Mouse (Mus musculus): ENCODE measurements at regions not wholly inside any gene's neighbourhood (a gene's known extent, or its start where the extent isn't known, plus 50 kb on each side); places are given as distances from the start of the nearest gene placed in this dataset.

DNA sequence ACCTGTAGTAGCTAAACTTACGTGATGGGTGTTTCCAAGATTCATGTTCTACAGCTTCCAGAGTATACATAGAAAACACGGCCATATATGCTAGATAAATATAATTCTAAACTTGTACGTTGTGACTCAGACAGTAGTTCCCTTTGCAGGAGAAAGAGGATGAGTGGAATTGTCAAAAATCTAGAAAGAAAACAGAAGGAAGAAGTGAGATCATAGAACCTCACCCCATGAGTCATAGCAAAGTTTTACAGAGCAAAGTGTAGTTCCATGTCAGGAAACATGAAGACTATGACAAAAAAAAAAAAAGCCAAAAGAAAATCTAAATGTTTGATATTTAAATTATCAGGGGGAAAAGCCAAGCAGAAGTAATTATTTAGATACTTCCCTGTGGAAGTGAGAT is 87.5 kb upstream of the Klf6 start:
- TF ChIP-seq CTCF (IDR thresholded peaks at IDR 0.05; ENCODE audit: low read depth, low read length) (no peak), POLR2A (IDR thresholded peaks at IDR 0.05; ENCODE audit: borderline replicate concordance, low read depth, low read length) (no peak)

DNA sequence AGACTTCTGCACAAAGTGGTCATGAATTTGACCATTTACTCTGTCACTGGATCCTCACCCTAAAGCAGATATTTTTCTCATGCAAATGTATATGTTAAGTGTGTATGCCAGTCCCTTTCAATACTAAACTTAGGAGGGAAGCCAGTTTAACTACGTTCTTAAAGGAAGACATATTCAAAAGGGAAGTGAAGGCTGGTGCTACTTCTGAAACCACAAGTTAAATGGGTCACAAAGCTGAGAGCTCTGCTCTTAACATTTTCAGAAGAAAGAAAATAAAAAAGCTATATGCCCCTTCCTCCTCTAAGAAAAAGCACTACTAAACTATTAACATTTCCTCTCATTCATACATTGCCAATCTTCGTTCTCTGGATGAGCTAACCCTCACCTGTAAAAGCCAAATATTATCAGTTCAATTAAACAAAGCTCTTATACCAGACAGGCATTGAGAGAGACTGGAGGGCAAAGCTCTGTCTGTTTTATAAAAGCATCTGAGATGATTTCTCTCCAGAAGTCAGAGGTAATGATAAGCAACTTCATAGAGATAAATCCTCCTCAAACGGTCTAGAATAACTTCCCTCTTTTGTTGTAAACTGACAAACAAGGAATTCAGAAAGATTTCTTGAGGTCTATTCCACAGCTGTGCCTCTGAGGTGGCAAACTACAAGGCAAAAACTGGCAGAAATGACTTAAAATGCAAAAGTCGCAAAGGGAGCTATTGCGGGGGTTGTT is 82.7 kb upstream of the Klf6 start:
- H3K4me1 ChIP-seq (ENCODE audit: control insufficient read depth, insufficient read depth, low read length), result peaks cover 22% of the 10 kb centered on the region
- peak overlapping the region; percentile 92 for H3K27ac ChIP-seq (ENCODE audit: insufficient read depth, low read depth, low read length)
- H3K4me3 ChIP-seq (ENCODE audit: insufficient read depth, low read length), result no peak overlapping the region
- TF ChIP-seq CTCF (IDR thresholded peaks at IDR 0.05; ENCODE audit: low read depth, low read length) (no peak), POLR2A (IDR thresholded peaks at IDR 0.05; ENCODE audit: borderline replicate concordance, low read depth, low read length) (no peak)

More for the DNA sequence above, 87.5 kb upstream of the Klf6 start:
- H3K27ac ChIP-seq (ENCODE audit: insufficient read depth, low read depth, low read length), result peak overlapping the region; percentile 42; the same call in 1 of the 2 replicates
- no peak overlapping the region for H3K4me3 ChIP-seq (ENCODE audit: insufficient read depth, low read length)
- H3K4me1 ChIP-seq (ENCODE audit: control insufficient read depth, insufficient read depth, low read length), result peaks cover 43% of the 10 kb centered on the region

DNA sequence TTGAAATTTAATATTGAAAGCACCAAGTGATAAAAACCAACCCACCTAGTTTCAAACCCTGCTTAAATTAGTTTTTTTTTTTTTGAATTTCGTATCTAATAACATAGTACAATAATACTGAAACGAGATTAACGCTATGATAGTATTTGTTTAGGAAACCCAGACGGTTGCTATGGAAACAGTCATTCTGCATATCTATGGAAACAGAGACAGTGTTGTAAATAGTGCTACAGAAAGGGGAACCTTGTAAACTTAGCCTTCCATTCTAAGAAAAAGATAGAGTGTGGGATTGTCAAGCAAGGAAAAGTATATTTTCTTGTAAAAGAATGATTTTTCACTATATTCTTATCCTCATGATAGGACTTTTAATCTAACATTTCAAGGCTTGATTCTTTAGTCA is 81.9 kb upstream of the Klf6 start:
- no peak overlapping the region for H3K4me3 ChIP-seq (ENCODE audit: insufficient read depth, low read length)
- no peak for TF ChIP-seq POLR2A (IDR thresholded peaks at IDR 0.05; ENCODE audit: borderline replicate concordance, low read depth, low read length)
- peaks cover 20% of the 10 kb centered on the region for H3K4me1 ChIP-seq (ENCODE audit: control insufficient read depth, insufficient read depth, low read length)
- no peak overlapping the region for H3K27ac ChIP-seq (ENCODE audit: insufficient read depth, low read depth, low read length)

GRCm38 (mm10) chr13:5782540-5782939 is 78.7 kb upstream of the Klf6 start:
- Histone ChIP-seq H3K4me1 (ENCODE audit: control insufficient read depth, insufficient read depth, low read length) (peaks cover 24% of the 10 kb centered on the region), H3K27ac (ENCODE audit: insufficient read depth, low read depth, low read length) (no peak overlapping the region)
- TF ChIP-seq POLR2A (IDR thresholded peaks at IDR 0.05; ENCODE audit: borderline replicate concordance, low read depth, low read length) (no peak), CTCF (IDR thresholded peaks at IDR 0.05; ENCODE audit: low read depth, low read length) (no peak)

DNA sequence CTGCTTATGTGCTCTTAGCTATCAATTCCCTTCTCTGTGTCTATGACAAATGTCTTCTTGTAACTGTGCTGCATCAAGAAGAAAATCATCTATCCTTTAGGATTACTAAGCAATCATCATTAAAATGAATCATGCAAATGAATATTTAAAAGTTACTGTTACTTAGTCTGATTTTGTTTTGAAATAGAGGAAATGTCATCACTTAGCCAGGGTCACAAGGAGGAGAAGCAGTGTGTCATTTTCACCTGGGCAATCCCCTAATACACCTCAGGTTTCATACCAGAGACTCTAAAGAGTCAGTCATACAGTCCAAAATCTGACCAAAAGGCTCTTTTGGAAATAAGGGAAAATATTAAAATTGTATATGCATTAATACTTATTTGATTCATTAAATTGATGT is 74.2 kb upstream of the Klf6 start:
- no peak for TF ChIP-seq CTCF (IDR thresholded peaks at IDR 0.05; ENCODE audit: low read depth, low read length)
- no peak for TF ChIP-seq POLR2A (IDR thresholded peaks at IDR 0.05; ENCODE audit: borderline replicate concordance, low read depth, low read length)
- Histone ChIP-seq H3K27ac (ENCODE audit: insufficient read depth, low read depth, low read length) (no peak overlapping the region), H3K4me1 (ENCODE audit: control insufficient read depth, insufficient read depth, low read length) (peaks cover 17% of the 10 kb centered on the region), H3K4me3 (ENCODE audit: insufficient read depth, low read length) (no peak overlapping the region)

More at GRCm38 (mm10) chr13:5782540-5782939, 78.7 kb upstream of the Klf6 start:
- no peak overlapping the region for H3K4me3 ChIP-seq (ENCODE audit: insufficient read depth, low read length)

- no peak overlapping the region for H3K4me3 ChIP-seq (ENCODE audit: insufficient read depth, low read length)
- H3K27ac ChIP-seq (ENCODE audit: insufficient read depth, low read depth, low read length), result no peak overlapping the region
- TF ChIP-seq POLR2A (IDR thresholded peaks at IDR 0.05; ENCODE audit: borderline replicate concordance, low read depth, low read length) (no peak), CTCF (IDR thresholded peaks at IDR 0.05; ENCODE audit: low read depth, low read length) (no peak)
- H3K4me1 ChIP-seq (ENCODE audit: control insufficient read depth, insufficient read depth, low read length), result peaks cover 17% of the 10 kb centered on the region
Observed at GRCm38 (mm10) chr13:5789302-5789701, 72.0 kb upstream of the Klf6 start.

- H3K4me3 ChIP-seq (ENCODE audit: insufficient read depth, low read length), result no peak overlapping the region
- H3K4me1 ChIP-seq (ENCODE audit: control insufficient read depth, insufficient read depth, low read length), result peaks cover 41% of the 10 kb centered on the region
- peak overlapping the region; percentile 100 for H3K27ac ChIP-seq (ENCODE audit: insufficient read depth, low read depth, low read length)
- TF ChIP-seq POLR2A (IDR thresholded peaks at IDR 0.05; ENCODE audit: borderline replicate concordance, low read depth, low read length), result no peak
- TF ChIP-seq CTCF (IDR thresholded peaks at IDR 0.05; ENCODE audit: low read depth, low read length), result no peak
Observed at GRCm38 (mm10) chr13:5802079-5802478, 59.2 kb upstream of the Klf6 start.

DNA sequence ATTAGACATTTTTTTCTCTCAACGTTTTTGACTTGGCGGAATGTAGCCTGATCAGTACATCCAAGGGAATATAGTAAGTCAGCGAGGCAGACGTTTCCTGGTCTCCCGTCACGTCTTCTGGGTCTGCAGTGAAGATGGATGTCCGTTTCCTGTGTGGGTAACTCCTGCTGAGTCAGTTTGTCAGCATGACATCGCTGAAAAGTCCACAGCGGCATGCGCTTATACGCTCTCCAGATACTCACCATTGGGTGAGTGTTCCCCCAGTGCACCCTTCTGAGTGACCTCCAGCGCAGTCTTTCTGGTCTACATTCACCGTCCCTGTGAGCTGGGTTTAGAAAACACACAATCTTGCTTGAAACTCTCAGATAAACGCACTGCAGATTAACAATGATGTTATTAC is 58.5 kb upstream of the Klf6 start:
- peaks cover 41% of the 10 kb centered on the region for H3K4me1 ChIP-seq (ENCODE audit: control insufficient read depth, insufficient read depth, low read length)
- no peak for TF ChIP-seq POLR2A (IDR thresholded peaks at IDR 0.05; ENCODE audit: borderline replicate concordance, low read depth, low read length)
- TF ChIP-seq CTCF (IDR thresholded peaks at IDR 0.05; ENCODE audit: low read depth, low read length), result no peak
- peak overlapping the region; percentile 100 for H3K27ac ChIP-seq (ENCODE audit: insufficient read depth, low read depth, low read length)
- peak overlapping the region; percentile 30 for H3K4me3 ChIP-seq (ENCODE audit: insufficient read depth, low read length)

DNA sequence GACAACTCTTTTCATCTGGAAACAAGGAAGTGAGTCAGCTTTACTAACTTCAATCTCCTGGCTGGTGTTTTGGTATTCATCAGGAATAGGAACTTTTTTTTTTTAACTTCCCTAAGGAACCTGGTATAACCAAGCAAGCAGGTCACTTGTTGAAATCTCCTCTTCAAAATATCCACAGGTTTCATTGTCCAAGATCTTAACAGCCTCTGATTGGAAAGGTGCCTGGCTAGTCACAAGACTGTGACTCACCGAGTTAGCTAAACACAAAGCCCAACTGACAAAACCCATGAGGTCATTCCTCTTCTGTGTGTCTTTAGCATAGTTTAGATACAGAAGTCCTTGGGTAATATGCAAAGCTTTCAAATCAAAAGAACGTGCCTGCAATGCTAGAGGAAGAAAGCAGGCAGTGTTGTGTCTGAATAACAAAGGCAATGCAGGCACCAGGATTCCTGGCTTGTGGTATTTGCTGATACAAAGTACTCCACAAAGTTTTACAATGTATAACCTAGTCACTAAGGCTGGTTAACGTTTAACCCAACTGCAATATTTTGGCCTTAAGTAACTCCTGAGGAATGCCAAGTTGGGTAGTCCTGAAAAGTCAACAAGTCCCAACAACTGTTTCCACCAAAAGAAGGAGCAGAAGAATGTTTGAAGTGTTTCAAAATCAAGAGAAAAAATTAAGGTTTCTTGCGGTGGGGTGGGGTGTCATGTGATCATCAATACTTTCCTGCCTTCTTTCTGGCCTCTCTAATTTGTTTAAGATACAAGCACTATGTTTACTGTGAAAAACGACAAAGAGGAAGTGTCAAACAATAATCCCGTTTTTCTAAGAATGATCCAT is 57.5 kb upstream of the Klf6 start:
- Histone ChIP-seq H3K4me3 (ENCODE audit: insufficient read depth, low read length) (peak overlapping the region; percentile 59; the same call in 1 of the 2 replicates), H3K4me1 (ENCODE audit: control insufficient read depth, insufficient read depth, low read length) (peaks cover 41% of the 10 kb centered on the region), H3K27ac (ENCODE audit: insufficient read depth, low read depth, low read length) (peak overlapping the region; percentile 100)
- no peak for TF ChIP-seq POLR2A (IDR thresholded peaks at IDR 0.05; ENCODE audit: borderline replicate concordance, low read depth, low read length)
- TF ChIP-seq CTCF (IDR thresholded peaks at IDR 0.05; ENCODE audit: low read depth, low read length), result no peak

DNA sequence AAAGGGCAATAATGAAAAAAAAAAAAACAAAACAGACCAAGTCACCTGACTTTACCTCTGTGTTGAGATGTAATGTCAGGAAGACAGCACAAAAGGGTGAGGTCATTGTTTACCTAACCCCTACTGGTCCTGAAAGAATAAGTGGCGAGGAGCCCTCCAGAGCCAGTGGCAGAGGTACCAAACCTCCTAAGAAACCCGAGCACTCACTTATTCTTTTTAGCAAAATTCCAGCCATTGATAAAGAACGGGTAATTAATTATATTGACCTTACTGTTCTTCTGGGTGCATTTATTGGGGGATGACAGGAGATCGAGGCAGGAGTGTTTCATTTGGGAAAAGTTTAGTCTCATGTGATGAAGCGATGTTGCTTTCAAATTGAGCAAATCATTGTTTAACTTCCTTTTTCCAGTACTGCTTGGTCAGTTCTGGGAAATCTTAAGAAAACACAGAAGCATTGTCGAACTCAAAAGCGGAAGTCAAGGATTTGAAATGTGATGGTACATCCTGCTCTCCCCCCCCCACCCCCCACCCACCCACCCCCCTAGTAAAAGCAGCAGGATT is 56.8 kb upstream of the Klf6 start:
- TF ChIP-seq POLR2A (IDR thresholded peaks at IDR 0.05; ENCODE audit: borderline replicate concordance, low read depth, low read length), result no peak
- no peak for TF ChIP-seq CTCF (IDR thresholded peaks at IDR 0.05; ENCODE audit: low read depth, low read length)
- Histone ChIP-seq H3K27ac (ENCODE audit: insufficient read depth, low read depth, low read length) (peak overlapping the region; percentile 100), H3K4me3 (ENCODE audit: insufficient read depth, low read length) (peak overlapping the region; percentile 59), H3K4me1 (ENCODE audit: control insufficient read depth, insufficient read depth, low read length) (peaks cover 41% of the 10 kb centered on the region)

All from bone marrow macrophage, adult 2 months (primary cell).